Mouse (Mus musculus) right cerebral cortex, adult 18-20 months (tissue): ENCODE measurements at regions not wholly inside any gene's neighbourhood (a gene's known extent, or its start where the extent isn't known, plus 50 kb on each side); places are given as distances from the start of the nearest gene placed in this dataset.
A peak's percentile ranks its signal among the peaks of the same experiment; 100 is the strongest.

ENCODE experiments used
- DNase-seq: peaks from one replicate; pipeline ENCODE4 v3.0.0; 2022; ENCODE audit warnings: mixed read lengths

- no peak for DNase-seq
Measured at GRCm38 (mm10) chr7:70754826-70755225, 388.3 kb upstream of the Nr2f2 start.

GRCm38 (mm10) chr7:70752802-70753218 is 386.3 kb upstream of the Nr2f2 start:
- DNase-seq = no peak

- DNase-seq = no peak
Measured at GRCm38 (mm10) chr7:70748884-70749283, 382.3 kb upstream of the Nr2f2 start.

GRCm38 (mm10) chr7:70748345-70748744 is 381.8 kb upstream of the Nr2f2 start:
- DNase-seq = no peak

- no peak for DNase-seq
Measured at GRCm38 (mm10) chr7:70744296-70744695, 377.8 kb upstream of the Nr2f2 start.

GRCm38 (mm10) chr7:70735591-70735990 is 369.1 kb upstream of the Nr2f2 start:
- DNase-seq = no peak

- DNase-seq = no peak
Measured at GRCm38 (mm10) chr7:70733501-70733900, 367.0 kb upstream of the Nr2f2 start.

GRCm38 (mm10) chr7:70729896-70730295 is 363.4 kb upstream of the Nr2f2 start:
- no peak for DNase-seq

GRCm38 (mm10) chr7:70718149-70718765 is 351.7 kb upstream of the Nr2f2 start:
- DNase-seq = no peak

GRCm38 (mm10) chr7:70717608-70718007 is 351.1 kb upstream of the Nr2f2 start:
- DNase-seq = no peak

GRCm38 (mm10) chr7:70716811-70717458 is 350.4 kb upstream of the Nr2f2 start:
- no peak for DNase-seq

GRCm38 (mm10) chr7:70712141-70712540 is 345.6 kb upstream of the Nr2f2 start:
- DNase-seq = peak; percentile 79

GRCm38 (mm10) chr7:70706281-70706680 is 339.7 kb upstream of the Nr2f2 start:
- DNase-seq = no peak

GRCm38 (mm10) chr7:70703784-70704183 is 337.2 kb upstream of the Nr2f2 start:
- DNase-seq = no peak

GRCm38 (mm10) chr7:70700461-70700860 is 333.9 kb upstream of the Nr2f2 start:
- no peak for DNase-seq

GRCm38 (mm10) chr7:70699391-70699790 is 332.9 kb upstream of the Nr2f2 start:
- DNase-seq = no peak

GRCm38 (mm10) chr7:70698986-70699385 is 332.5 kb upstream of the Nr2f2 start:
- no peak for DNase-seq

GRCm38 (mm10) chr7:70692160-70692559 is 325.6 kb upstream of the Nr2f2 start:
- no peak for DNase-seq

- DNase-seq = no peak
Measured at GRCm38 (mm10) chr7:70690845-70691244, 324.3 kb upstream of the Nr2f2 start.

GRCm38 (mm10) chr7:70669065-70669464 is 302.5 kb upstream of the Nr2f2 start:
- no peak for DNase-seq

- peak; percentile 2 for DNase-seq
Measured at GRCm38 (mm10) chr7:70660162-70660561, 293.6 kb upstream of the Nr2f2 start.

GRCm38 (mm10) chr7:70649760-70650377 is 283.3 kb upstream of the Nr2f2 start:
- no peak for DNase-seq

GRCm38 (mm10) chr7:70646801-70647200 is 280.3 kb upstream of the Nr2f2 start:
- DNase-seq = no peak

GRCm38 (mm10) chr7:70643694-70644301 is 277.3 kb upstream of the Nr2f2 start:
- no peak for DNase-seq
